Mouse (Mus musculus) embryonic facial prominence, embryonic 12.5 days (tissue): ENCODE measurements at regions not wholly inside any gene's neighbourhood (a gene's known extent, or its start where the extent isn't known, plus 50 kb on each side); places are given as distances from the start of the nearest gene placed in this dataset. TPM values are rescaled to one million over a fixed set of nuclear protein-coding genes. Genes with fewer than 3 reads are reported as not detected.
A peak's percentile ranks its signal among the peaks of the same experiment; 100 is the strongest.

Experiments used
- ATAC-seq: fragments of 200-750 bp; cut with Nextera tagmentation; 2 replicates; pipeline ENCODE4 v1.8.0; 2017; ENCODE audit not compliant: insufficient number of reproducible peaks, insufficient read depth, low FRiP score, low TSS enrichment
- H3K27ac ChIP-seq: fragments of 300-500 bp; sonication (generic); 2 replicates; pipeline ENCODE4 v1.5.1; 2016; ENCODE audit warnings: mild to moderate bottlenecking
- H3K27me3 ChIP-seq: fragments of 300-500 bp; sonication (generic); 2 replicates; pipeline ENCODE4 v1.6.1; 2016; ENCODE audit warnings: mild to moderate bottlenecking, moderate library complexity
- H3K36me3 ChIP-seq: fragments of 300-500 bp; sonication (generic); 2 replicates; pipeline ENCODE4 v1.6.1; 2016; ENCODE audit warnings: mild to moderate bottlenecking
- H3K4me1 ChIP-seq: fragments of 300-500 bp; sonication (generic); 2 replicates; pipeline ENCODE4 v1.6.1; 2016
- H3K4me2 ChIP-seq: fragments of 300-500 bp; sonication (generic); replicated peaks from 2 replicates; pipeline ENCODE4 v1.6.1; 2016; ENCODE audit warnings: mild to moderate bottlenecking, moderate library complexity
- H3K4me3 ChIP-seq: fragments of 300-500 bp; sonication (generic); 2 replicates; pipeline ENCODE4 v1.5.1; 2016; ENCODE audit warnings: mild to moderate bottlenecking
- H3K9ac ChIP-seq: fragments of 300-500 bp; sonication (generic); 2 replicates; pipeline ENCODE4 v1.6.1; 2016; ENCODE audit warnings: mild to moderate bottlenecking, moderate library complexity
- H3K9me3 ChIP-seq: fragments of 300-500 bp; sonication (generic); 2 replicates; pipeline ENCODE4 v1.6.1; 2016; ENCODE audit warnings: mild to moderate bottlenecking, moderate library complexity
- WGBS: fragments of 180-500 bp; shearing (Covaris S2); methylation state at CpG from one replicate; pipeline ENCODE4 v1.1.7; 2016; 5-methylcytosine and 5-hydroxymethylcytosine counted together
- microRNA counts: library from miRNA; unstranded; fragments of <30 nt; microRNA quantifications from one replicate; lab custom pipeline; 2017
- microRNA-seq: library from miRNA; unstranded; fragments of <30 nt; microRNA quantifications from one replicate; pipeline ENCODE4, GENCODE M21; 2017

DNA sequence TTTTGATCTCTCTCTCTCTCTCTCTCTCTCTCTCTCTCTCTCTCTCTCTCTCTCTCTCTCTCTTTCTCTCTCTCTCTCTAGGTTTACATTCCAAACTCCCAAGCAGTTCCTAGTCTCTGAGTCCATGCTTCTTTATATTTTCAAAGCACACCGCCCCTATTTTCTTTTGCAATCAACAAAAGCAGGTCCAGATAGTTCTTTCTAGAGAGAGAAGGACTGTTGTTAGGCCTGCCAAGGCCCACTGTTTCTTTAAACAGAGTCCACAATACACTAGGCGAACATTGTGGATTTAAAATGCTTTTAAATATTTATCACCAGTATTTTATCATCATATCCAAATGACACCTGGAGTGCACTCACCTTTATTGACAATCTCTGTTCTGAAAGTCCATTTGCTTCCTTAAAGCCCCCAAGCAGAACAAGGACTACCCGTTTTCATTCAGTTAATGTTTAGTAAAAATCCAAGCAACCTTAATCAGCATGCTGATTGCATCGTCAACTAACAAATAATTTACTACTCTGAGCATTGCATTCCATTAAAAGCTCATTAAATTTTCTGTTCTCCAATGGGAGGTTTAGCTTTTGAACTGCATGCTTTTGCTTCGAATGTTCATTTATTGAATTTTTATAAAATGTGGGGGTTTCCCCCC, 157.7 kb upstream of the Tmem161b start:
- ATAC-seq: no peak
- H3K36me3 ChIP-seq: no peaks in the 10 kb centered on the region
- no peaks in the 10 kb centered on the region for H3K27me3 ChIP-seq
- H3K9me3 ChIP-seq: no peaks in the 10 kb centered on the region
- H3K9ac ChIP-seq: no peak overlapping the region
- H3K4me3 ChIP-seq: no peak overlapping the region
- WGBS: 74% methylated on average over 5 of the region's 5 CpGs
- H3K4me2 ChIP-seq: no peak overlapping the region
- H3K27ac ChIP-seq: no peak overlapping the region
- H3K4me1 ChIP-seq: peaks cover 1% of the 10 kb centered on the region; the same call in 1 of the 2 replicates

DNA sequence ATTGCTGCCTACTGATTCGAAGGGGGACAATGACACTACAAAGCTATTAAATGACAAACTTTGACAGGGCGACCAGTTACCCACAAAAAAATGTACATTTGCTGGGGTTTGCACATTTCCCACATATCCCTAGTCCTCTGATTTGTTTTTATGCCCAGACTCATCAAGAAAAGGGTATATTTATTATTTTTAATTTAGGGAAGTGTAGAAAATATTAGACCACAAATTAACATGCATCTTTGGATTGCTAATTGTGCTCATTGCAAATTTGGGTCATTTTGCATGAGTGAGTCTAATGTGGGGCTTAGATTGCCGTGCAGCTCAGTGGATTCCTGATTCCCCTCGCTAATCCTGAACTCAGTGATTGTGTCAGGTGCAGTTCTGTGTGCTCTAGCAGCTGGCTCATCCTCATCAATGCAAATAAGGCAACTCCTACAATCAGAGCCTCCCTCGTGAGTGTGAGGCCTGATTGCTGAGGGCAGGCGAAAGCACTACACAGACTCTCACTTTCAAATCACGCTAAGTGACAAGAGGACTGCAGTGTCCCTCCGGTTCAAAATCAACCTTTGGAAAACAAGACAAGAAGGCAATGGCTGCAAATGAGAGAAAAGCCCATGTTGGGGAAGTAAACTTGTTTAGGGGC, 156.7 kb upstream of the Tmem161b start:
- Histone ChIP-seq H3K4me2 (no peak overlapping the region), H3K4me3 (no peak overlapping the region), H3K9me3 (no peaks in the 10 kb centered on the region), H3K4me1 (no peaks in the 10 kb centered on the region), H3K27ac (no peak overlapping the region), H3K9ac (no peak overlapping the region), H3K27me3 (no peaks in the 10 kb centered on the region), H3K36me3 (no peaks in the 10 kb centered on the region)
- 60% methylated on average over 8 of the region's 8 CpGs for WGBS
- no peak for ATAC-seq

DNA sequence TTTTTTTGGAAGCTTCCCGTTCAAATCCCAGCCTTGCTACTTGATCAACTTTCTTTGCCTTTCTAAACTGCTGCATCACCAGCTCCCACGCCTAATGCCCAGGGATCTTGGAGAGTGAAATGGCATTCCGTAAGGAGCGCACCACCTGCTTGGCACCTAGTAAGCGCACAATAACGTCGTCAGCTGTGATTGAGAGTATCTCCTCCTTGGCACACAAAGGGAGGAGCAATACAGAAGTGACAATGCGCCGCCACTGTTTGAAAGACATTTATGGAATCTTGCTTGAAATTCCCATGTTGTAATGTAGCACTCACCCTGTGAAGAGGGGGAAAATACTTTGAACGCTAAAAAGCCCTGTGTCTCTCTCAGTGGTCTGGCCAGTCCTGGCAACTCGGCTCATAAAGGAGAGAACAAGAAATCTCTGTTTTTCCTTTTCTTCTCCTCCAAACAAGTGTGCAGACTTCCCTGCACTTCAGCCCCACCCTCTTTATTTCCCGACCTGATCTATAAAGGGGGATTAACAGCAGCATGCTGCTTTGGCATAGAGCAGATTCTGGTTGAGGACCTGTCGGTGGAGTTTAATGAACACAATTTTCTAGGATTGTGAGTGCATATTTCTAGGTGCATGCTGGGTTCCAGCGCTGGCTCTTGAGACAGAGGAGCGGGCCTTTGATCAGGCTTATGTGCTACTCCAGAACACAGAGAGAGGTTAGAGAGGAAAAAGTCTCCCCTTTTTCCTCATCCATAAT, 155.7 kb upstream of the Tmem161b start:
- H3K9me3 ChIP-seq: no peaks in the 10 kb centered on the region
- H3K27ac ChIP-seq: no peak overlapping the region
- H3K9ac ChIP-seq: no peak overlapping the region
- H3K27me3 ChIP-seq: no peaks in the 10 kb centered on the region
- H3K36me3 ChIP-seq: no peaks in the 10 kb centered on the region
- H3K4me2 ChIP-seq: no peak overlapping the region
- H3K4me1 ChIP-seq: no peaks in the 10 kb centered on the region
- no peak overlapping the region for H3K4me3 ChIP-seq
- WGBS: 62% methylated on average over 15 of the region's 15 CpGs
- no peak for ATAC-seq

DNA sequence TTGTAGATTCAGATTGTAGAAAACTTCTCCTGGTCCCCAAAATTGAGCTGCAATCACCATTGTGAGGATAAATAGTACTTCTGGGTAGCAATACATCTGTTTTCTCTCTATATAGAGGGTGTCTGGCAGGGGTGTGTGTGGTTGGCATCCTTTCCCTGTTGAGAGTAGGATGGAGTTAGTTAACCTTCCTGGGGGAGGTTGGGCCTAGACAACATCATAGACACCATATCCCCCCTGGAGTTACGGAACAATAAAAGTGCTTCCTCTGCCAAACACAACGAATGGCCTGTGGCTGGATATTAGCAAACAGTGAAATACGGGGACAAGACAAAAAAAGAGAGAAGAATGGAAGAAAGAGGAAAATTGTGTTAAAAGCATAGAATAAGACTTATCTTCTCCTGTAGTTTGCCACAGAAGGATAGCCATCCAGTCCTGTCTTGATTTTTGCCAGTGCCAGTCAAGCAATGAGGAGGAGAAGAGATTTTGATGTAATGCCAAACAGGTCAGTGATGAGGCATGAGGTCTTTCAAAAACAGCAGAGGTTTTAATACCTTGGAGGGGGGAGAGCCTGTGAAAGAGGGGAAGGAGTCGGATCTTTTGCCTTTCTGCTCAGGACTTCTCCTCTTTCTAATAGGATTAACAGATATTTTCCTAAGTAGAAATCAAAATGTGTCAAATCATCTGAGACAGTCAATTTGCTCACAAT, 155.0 kb upstream of the Tmem161b start:
- ATAC-seq: no peak

DNA sequence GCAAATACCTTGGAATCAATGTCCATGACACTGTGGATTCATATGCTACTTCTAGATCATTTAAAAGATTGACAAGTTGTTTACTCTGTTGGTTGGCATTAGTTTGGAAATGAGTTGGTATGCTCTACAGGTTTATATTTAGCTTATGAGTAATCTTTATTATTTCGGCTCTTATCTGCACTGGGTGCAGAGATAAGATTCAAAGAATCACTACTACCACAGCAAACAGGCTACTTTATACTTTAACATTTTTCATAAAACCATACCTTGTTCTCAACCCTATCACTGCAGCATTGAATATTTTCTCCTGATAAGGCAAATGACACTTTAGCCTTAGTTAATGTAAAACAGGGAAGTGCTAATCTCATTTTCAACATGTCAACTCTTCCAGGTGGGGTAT, 153.7 kb upstream of the Tmem161b start:
- Histone ChIP-seq H3K9me3 (no peaks in the 10 kb centered on the region), H3K27ac (no peak overlapping the region), H3K4me1 (no peaks in the 10 kb centered on the region), H3K4me2 (no peak overlapping the region), H3K27me3 (no peaks in the 10 kb centered on the region), H3K4me3 (no peak overlapping the region), H3K9ac (no peak overlapping the region), H3K36me3 (no peaks in the 10 kb centered on the region)
- WGBS: 85% methylated on average over 1 of the region's 1 CpGs
- no peak for ATAC-seq

More for the DNA sequence above, 155.0 kb upstream of the Tmem161b start:
- H3K4me2 ChIP-seq: no peak overlapping the region
- no peaks in the 10 kb centered on the region for H3K36me3 ChIP-seq
- H3K9ac ChIP-seq: no peak overlapping the region
- no peak overlapping the region for H3K4me3 ChIP-seq
- 54% methylated on average over 4 of the region's 4 CpGs for WGBS
- H3K27ac ChIP-seq: no peak overlapping the region
- H3K4me1 ChIP-seq: no peaks in the 10 kb centered on the region
- H3K27me3 ChIP-seq: no peaks in the 10 kb centered on the region
- no peaks in the 10 kb centered on the region for H3K9me3 ChIP-seq

MicroRNAs in the stretch of these regions (microRNA counts, 519-probe panel; counts per million panel counts)
- microRNA mmu-miR-9 (lab: Ali Mortazavi, UCI): 6,320 counts per million, percentile 94 among the panel's probes with 10 or more counts

Small RNA genes lying in the stretch of these regions (microRNA-seq; reads per million reads assigned to microRNA genes)
- gene Mir9-2: not detected
